Mouse (Mus musculus): ENCODE results near the gene Vav3.

DNA sequence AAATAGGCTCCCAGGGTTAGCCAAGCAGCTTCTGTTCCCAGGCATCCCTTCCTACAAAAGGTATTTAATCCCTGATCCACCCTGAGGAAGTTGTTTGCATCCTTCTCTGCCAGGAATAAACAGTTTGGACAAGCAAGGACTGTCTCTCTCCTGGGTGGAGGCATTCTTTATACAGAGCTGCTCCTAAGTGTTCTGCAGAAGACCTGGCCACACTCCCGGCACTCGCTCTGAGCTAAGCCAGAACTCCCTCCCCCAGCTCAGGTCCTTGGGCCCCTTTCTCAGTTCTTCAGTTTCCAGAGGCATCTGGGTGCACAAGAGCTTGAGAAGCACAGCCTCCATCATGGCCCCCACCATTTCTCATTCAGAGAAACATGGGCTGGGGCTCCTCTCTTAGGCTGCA lies 216.9 kb downstream of the Vav3 start:
- TF ChIP-seq GATA1 (IDR thresholded peaks at IDR 0.05; ENCODE audit: borderline replicate concordance, low read length) (no peak), FLI1 (IDR thresholded peaks at IDR 0.05; ENCODE audit: low read length) (no peak)
